Mouse (Mus musculus) bone marrow, adult 2 months (tissue): ENCODE results near the gene Tmem132c. TPM values are rescaled to one million over a fixed set of nuclear protein-coding genes. Genes with fewer than 3 reads are reported as not detected.
"Not testable (repeated sequence)": the region's sequence is repeated elsewhere in the genome, so short reads cannot be mapped to it uniquely, and the experiment has no call there.

ENCODE experiments used
- H3K27ac ChIP-seq: fragments of 200-500 bp; 2 replicates; pipeline ENCODE4 v1.5.1; 2012; ENCODE audit warnings: low read depth, mild to moderate bottlenecking, control low read depth, inconsistent platforms, low read length; ENCODE audit not compliant: control insufficient read depth, poor library complexity, insufficient read depth
- H3K4me1 ChIP-seq: fragments of 200-500 bp; 2 replicates; pipeline ENCODE4 v1.6.1; 2011; ENCODE audit warnings: low read length; ENCODE audit not compliant: control insufficient read depth, insufficient read depth
- H3K4me3 ChIP-seq: fragments of 200-500 bp; replicated peaks from 2 replicates; pipeline ENCODE3; 2011; ENCODE audit warnings: mild to moderate bottlenecking, low read depth, low read length, control low read depth; ENCODE audit not compliant: control insufficient read depth
- CTCF ChIP-seq: fragments of 200-500 bp; IDR thresholded peaks from 2 replicates; pipeline ENCODE4 v1.5.1; 2011; ENCODE audit warnings: low read length, control low read depth; ENCODE audit not compliant: control insufficient read depth, insufficient read depth
- POLR2A ChIP-seq: fragments of 200-500 bp; IDR thresholded peaks from 2 replicates; pipeline ENCODE4 v1.6.1; 2011; ENCODE audit warnings: low read depth, mild to moderate bottlenecking, control low read depth, low read length, borderline replicate concordance; ENCODE audit not compliant: control insufficient read depth
- WGBS: fragments of 180-500 bp; shearing (Covaris S2); methylation state at CpG from one replicate; pipeline ENCODE4 v1.1.7; 2018; 5-methylcytosine and 5-hydroxymethylcytosine counted together
- polyA plus RNA-seq: library from polyadenylated mRNA; stranded (reverse); fragments of >200 nt; gene quantifications from 2 replicates; pipeline ENCODE4 v1.2.4, GENCODE M21; 2011; ENCODE audit warnings: low replicate concordance; ENCODE audit not compliant: missing spikeins, insufficient read depth, insufficient read length

The Tmem132c gene
- polyA plus RNA-seq, 1 experiment = not detected

- WGBS = 14% methylated on average over 3 of the region's 3 CpGs
- H3K4me3 ChIP-seq = no peak overlapping the region
- H3K27ac ChIP-seq = no peak overlapping the region
- TF ChIP-seq POLR2A = no peak
- TF ChIP-seq CTCF = no peak
- H3K4me1 ChIP-seq = no peaks in the 10 kb centered on the region
Measured at GRCm38 (mm10) chr5:127341158-127341557, 99.5 kb downstream of the Tmem132c start.

DNA sequence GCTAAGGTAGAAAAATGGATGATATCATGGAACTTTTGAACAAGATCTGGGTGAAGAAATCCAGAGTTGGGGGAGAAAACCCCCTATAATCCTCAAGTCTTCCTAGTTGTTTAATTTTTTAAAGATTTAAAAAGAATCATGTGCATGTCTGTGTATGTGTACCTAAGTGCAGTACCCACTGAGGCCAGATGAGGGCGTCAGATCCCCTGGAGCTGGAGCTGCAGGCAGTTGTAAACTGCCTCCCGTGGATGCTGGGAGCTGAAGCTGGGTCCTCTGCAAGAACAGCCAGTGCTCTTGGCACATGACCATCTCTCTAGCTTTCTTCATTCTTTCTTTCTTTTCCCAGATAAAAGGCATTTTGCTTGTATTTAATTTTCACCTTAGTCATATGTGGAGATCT lies 103.1 kb downstream of the Tmem132c start:
- no peak overlapping the region for H3K27ac ChIP-seq
- WGBS = 29% methylated on average over 2 of the region's 2 CpGs
- H3K4me3 ChIP-seq = no peak overlapping the region
- H3K4me1 ChIP-seq = no peaks in the 10 kb centered on the region
- no peak for TF ChIP-seq POLR2A
- no peak for TF ChIP-seq CTCF

DNA sequence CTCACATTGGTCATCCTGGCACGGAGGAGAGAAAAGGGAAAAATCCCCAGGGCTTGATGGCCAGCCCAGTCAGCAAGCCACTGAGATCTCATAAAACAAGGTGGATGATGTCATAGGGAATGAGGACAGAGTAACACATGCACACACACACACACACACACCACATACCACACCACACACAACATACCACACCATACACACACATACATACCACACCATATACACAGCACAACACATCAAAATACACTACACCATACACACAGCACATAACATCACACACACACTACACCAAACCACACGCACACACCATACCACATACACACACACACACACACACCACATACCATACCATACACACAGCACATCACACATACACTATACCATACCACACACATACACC lies 104.8 kb downstream of the Tmem132c start:
- Histone ChIP-seq H3K4me1 (no peaks in the 10 kb centered on the region), H3K4me3 (no peak overlapping the region), H3K27ac (no peak overlapping the region)
- 90% methylated on average over 2 of the region's 2 CpGs for WGBS
- TF ChIP-seq CTCF (no peak), POLR2A (no peak)

GRCm38 (mm10) chr5:127347053-127347748 lies 105.6 kb downstream of the Tmem132c start:
- no peak overlapping the region for H3K4me3 ChIP-seq
- TF ChIP-seq CTCF = no peak
- no peak for TF ChIP-seq POLR2A
- 75% methylated on average over 12 of the region's 12 CpGs for WGBS
- H3K27ac ChIP-seq = no peak overlapping the region
- H3K4me1 ChIP-seq = no peaks in the 10 kb centered on the region

GRCm38 (mm10) chr5:127349221-127350065 lies 107.8 kb downstream of the Tmem132c start:
- TF ChIP-seq CTCF (no peak), POLR2A (no peak)
- no peak overlapping the region for H3K4me3 ChIP-seq
- 80% methylated on average over 9 of the region's 9 CpGs for WGBS
- H3K27ac ChIP-seq = no peak overlapping the region
- H3K4me1 ChIP-seq = no peaks in the 10 kb centered on the region

DNA sequence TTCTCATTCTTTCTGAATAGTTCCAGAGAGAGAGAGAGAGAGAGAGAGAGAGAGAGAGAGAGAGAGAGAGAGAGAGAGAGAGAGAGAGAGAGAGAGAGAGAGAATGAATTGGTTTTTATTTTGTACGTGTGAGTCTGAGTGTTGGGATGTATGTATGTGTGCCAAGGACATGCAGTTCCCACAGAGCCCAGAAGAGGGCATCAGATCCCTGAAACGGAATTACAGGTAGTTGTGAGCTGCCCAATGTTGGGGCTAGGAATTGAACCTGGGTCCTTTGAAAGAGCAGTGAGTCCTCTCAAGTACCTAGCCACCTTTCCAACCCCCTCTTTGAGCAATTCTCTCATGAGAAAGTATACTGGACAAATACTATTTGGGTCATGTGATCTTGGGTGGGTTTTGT lies 111.4 kb downstream of the Tmem132c start:
- no peak overlapping the region for H3K4me3 ChIP-seq
- 64% methylated on average over 2 of the region's 2 CpGs for WGBS
- H3K27ac ChIP-seq = no peak overlapping the region
- H3K4me1 ChIP-seq = no peaks in the 10 kb centered on the region
- no peak for TF ChIP-seq CTCF
- TF ChIP-seq POLR2A = no peak

DNA sequence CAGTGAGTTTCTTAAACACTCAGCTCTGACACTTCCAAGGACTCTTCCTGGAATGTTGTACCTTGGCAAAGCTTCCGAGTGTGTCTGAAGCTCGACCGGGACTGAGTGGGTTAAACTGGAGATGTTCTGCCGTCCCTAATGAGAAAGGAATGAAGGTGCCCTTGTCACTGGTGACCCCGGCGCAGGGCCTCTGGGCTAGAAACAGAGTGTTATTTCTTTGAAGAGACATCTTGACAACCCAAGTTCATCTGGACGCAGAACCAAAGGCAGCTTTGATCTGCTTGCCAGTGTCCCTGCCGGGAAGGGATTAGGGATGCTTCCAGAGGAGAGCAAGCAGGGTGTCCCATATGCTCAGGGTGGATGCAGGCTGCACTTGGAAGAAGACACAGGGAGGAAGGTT lies 114.2 kb downstream of the Tmem132c start:
- H3K27ac ChIP-seq = no peak overlapping the region
- TF ChIP-seq POLR2A (no peak), CTCF (no peak)
- H3K4me1 ChIP-seq = no peaks in the 10 kb centered on the region; the same call in 1 of the 2 replicates
- no peak overlapping the region for H3K4me3 ChIP-seq
- WGBS = 39% methylated on average over 8 of the region's 8 CpGs

GRCm38 (mm10) chr5:127357878-127358277 lies 116.3 kb downstream of the Tmem132c start:
- not testable (repeated sequence) for H3K27ac ChIP-seq, H3K4me3 ChIP-seq, H3K4me1 ChIP-seq
- 0 out of 2 replicates have a peak, but pooled peaks have one; percentile 7 for TF ChIP-seq CTCF
- 75% methylated on average over 4 of the region's 4 CpGs for WGBS

- no peak overlapping the region for H3K27ac ChIP-seq
- no peak for TF ChIP-seq CTCF
- TF ChIP-seq POLR2A = no peak
- WGBS = 61% methylated on average over 8 of the region's 8 CpGs
- H3K4me1 ChIP-seq = no peaks in the 10 kb centered on the region; the same call in 1 of the 2 replicates
- no peak overlapping the region for H3K4me3 ChIP-seq
Measured at GRCm38 (mm10) chr5:127361145-127361544, 119.5 kb downstream of the Tmem132c start.
